Comparison of ENCODE assay signal across 8 mouse cellular contexts in the genomic region with DNA sequence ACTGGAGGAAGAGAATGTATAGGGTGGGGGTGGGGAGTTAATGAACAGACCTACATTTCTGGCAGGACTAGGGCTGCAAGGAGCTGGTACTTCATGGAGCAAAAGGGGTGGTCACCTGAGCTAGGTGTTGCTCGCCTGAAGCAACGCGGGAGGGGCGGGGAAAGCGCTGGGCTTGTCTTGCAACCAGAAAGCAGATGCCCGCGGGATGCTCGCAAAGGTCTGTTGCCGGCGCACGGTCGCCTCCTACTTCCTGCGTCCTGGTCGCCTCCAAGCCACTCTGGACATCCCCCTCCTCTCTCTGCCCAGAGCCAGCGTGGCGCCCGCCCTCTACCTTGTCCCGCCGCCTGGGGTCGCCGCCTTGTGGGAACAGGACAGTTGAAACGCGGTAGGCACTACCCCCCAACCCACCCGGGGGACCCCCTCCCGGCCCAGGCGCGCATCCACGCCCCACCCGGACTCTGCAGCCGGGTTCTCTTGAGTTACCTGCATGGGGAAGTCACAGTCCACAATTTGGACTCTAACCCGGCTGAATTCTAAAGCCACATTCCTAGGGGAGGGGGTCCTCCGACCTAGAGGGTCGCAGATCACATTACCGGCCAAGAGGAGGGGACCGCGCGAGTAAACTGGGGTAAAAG. TPM values are rescaled to one million over a fixed set of nuclear protein-coding genes. Genes with fewer than 3 reads are reported as not detected.
DNase-seq lines count a peak whose midpoint lies in the region; ATAC-seq and TF ChIP-seq lines count a peak whose summit lies in the region.

No protein-coding gene starts in this region.

- TF ChIP-seq RAD21 in MEL (IDR thresholded peaks at IDR 0.05; ENCODE audit: low read depth, low read length): no peak

- TF ChIP-seq POLR2A in MEL (IDR thresholded peaks at IDR 0.05; ENCODE audit: control insufficient read depth in 1 of 2, insufficient read depth in 1 of 2, low read depth in 1 of 2, low read length in 2 of 2, poor library complexity in 1 of 2): no peak

- H3K27me3 ChIP-seq in erythroblast, embryonic 14.5 days (ENCODE audit: control insufficient read depth): peaks cover 32% of the 10 kb centered on the region
- peaks cover 2 to 4% of the 10 kb centered on the region in 2 experiments; a peak in 2 of 4 replicates for H3K27me3 ChIP-seq in MEL (ENCODE audit: control insufficient read depth in 1 of 2, insufficient read depth in 2 of 2, low read length in 2 of 2)
- H3K27me3 ChIP-seq in heart, embryonic 16.5 days (ENCODE audit: control insufficient read depth, insufficient read depth, low read length): no peaks in the 10 kb centered on the region
- peaks cover 2% of the 10 kb centered on the region for H3K27me3 ChIP-seq in megakaryocyte, embryonic 14.5 days (replicated peaks)
- H3K27me3 ChIP-seq in stomach, embryonic 16.5 days (ENCODE audit: control insufficient read depth, insufficient read depth, low read length): no peaks in the 10 kb centered on the region

- H3K9ac ChIP-seq in MEL (ENCODE audit: control insufficient read depth, low read depth, low read length, poor library complexity, severe bottlenecking): peak overlapping the region; percentile 82
- peak overlapping the region; percentile 97 for H3K9ac ChIP-seq in heart, embryonic 16.5 days (ENCODE audit: low read length)
- H3K9ac ChIP-seq in stomach, embryonic 16.5 days (ENCODE audit: low read length): peak overlapping the region; percentile 88

- H3K9me3 ChIP-seq in erythroblast, embryonic 14.5 days (ENCODE audit: control insufficient read depth, low read length): no peaks in the 10 kb centered on the region
- no peaks in the 10 kb centered on the region for H3K9me3 ChIP-seq in MEL (replicated peaks; ENCODE audit: insufficient read depth, low read length)
- no peaks in the 10 kb centered on the region for H3K9me3 ChIP-seq in heart, embryonic 16.5 days (replicated peaks; ENCODE audit: control insufficient read depth, low read length)
- H3K9me3 ChIP-seq in megakaryocyte, embryonic 14.5 days: peaks cover 3% of the 10 kb centered on the region; the same call in 1 of the 2 replicates
- H3K9me3 ChIP-seq in stomach, embryonic 16.5 days (replicated peaks; ENCODE audit: control insufficient read depth, low read length): no peaks in the 10 kb centered on the region

- WGBS in heart, embryonic 16.5 days: 1% methylated on average over 31 of the region's 37 CpGs
- 0% methylated on average over 37 of the region's 37 CpGs for WGBS in stomach, embryonic 16.5 days

- peak overlapping the region; percentile 100 for H3K4me2 ChIP-seq in heart, embryonic 16.5 days (ENCODE audit: low read depth, low read length)
- H3K4me2 ChIP-seq in stomach, embryonic 16.5 days (ENCODE audit: low read depth, low read length): peak overlapping the region; percentile 100

- peaks cover 33% of the 10 kb centered on the region for H3K4me1 ChIP-seq in erythroblast, embryonic 14.5 days (ENCODE audit: control insufficient read depth)
- no peaks in the 10 kb centered on the region for H3K4me1 ChIP-seq in MEL (ENCODE audit: control insufficient read depth in 1 of 2, insufficient read depth in 2 of 2, low read length in 2 of 2)
- H3K4me1 ChIP-seq in heart, embryonic 16.5 days (ENCODE audit: control insufficient read depth, insufficient read depth, low read length): peaks cover 23% of the 10 kb centered on the region
- H3K4me1 ChIP-seq in megakaryocyte, embryonic 14.5 days: peaks cover 58% of the 10 kb centered on the region
- H3K4me1 ChIP-seq in stomach, embryonic 16.5 days (ENCODE audit: control insufficient read depth, insufficient read depth, low read length): peaks cover 12% of the 10 kb centered on the region

- H3K27ac ChIP-seq in MEL (ENCODE audit: control insufficient read depth, low read depth, low read length): no peak overlapping the region; the same call in 1 of the 2 replicates
- H3K27ac ChIP-seq in heart, embryonic 16.5 days (ENCODE audit: low read length): peak overlapping the region; percentile 70
- H3K27ac ChIP-seq in stomach, embryonic 16.5 days (ENCODE audit: low read length): peak overlapping the region; percentile 67

- no peak for TF ChIP-seq EP300 in MEL (IDR thresholded peaks at IDR 0.05; ENCODE audit: low read depth in 1 of 2, low read length in 2 of 2)

- peak in 1 of 3 experiments; percentile 18; a peak in 1 of 6 replicates for TF ChIP-seq CTCF in MEL (IDR thresholded peaks at IDR 0.05 in 2 of 3, conservative IDR thresholded peaks at IDR 0.05 in 1 of 3; ENCODE audit: control insufficient read depth in 1 of 3, insufficient read depth in 1 of 3, low read depth in 2 of 3, low read length in 3 of 3, poor library complexity in 1 of 3, severe bottlenecking in 1 of 3)

- peak overlapping the region; percentile 89 for H3K4me3 ChIP-seq in erythroblast, embryonic 14.5 days (replicated peaks)
- peak overlapping the region; percentile 94 to 99 for H3K4me3 ChIP-seq in MEL (ENCODE audit: control insufficient read depth in 1 of 2, insufficient read depth in 1 of 2, low read depth in 2 of 2, low read length in 2 of 2)
- peak overlapping the region; percentile 85 for H3K4me3 ChIP-seq in heart, embryonic 16.5 days (ENCODE audit: low read length)
- H3K4me3 ChIP-seq in megakaryocyte, embryonic 14.5 days (replicated peaks): peak overlapping the region; percentile 96
- peak overlapping the region; percentile 97 for H3K4me3 ChIP-seq in stomach, embryonic 16.5 days (replicated peaks; ENCODE audit: low read length)

- no peak for ATAC-seq in erythroblast, adult 5-6 weeks (replicated peaks; ENCODE audit: low FRiP score, poor library complexity, severe bottlenecking)
- peak; percentile 23 for ATAC-seq in heart, embryonic 16.5 days (replicated peaks; ENCODE audit: extremely low read depth, insufficient read depth, low FRiP score)
- peak; percentile 37; the same call in 1 of the 2 replicates for ATAC-seq in stomach, embryonic 16.5 days (ENCODE audit: insufficient read depth, low FRiP score)

- H3K79me2 ChIP-seq in MEL (ENCODE audit: control insufficient read depth, insufficient read depth, low read length, poor library complexity): peaks cover 9% of the 10 kb centered on the region

- peak; percentile 62 for DNase-seq in MEL (ENCODE audit: low read depth, low spot score)
- DNase-seq in cerebellum, postnatal 36 days: peak; percentile 38 to 46
- DNase-seq in kidney, postnatal 14 days: peak; percentile 65

- H3K36me3 ChIP-seq in erythroblast, embryonic 14.5 days (ENCODE audit: control insufficient read depth): peaks cover 12% of the 10 kb centered on the region
- H3K36me3 ChIP-seq in MEL (ENCODE audit: control insufficient read depth in 1 of 2, insufficient read depth in 2 of 2, low read length in 2 of 2): peaks cover 0 to 8% of the 10 kb centered on the region in 2 experiments; a peak in 3 of 4 replicates
- peaks cover 9% of the 10 kb centered on the region; the same call in 1 of the 2 replicates for H3K36me3 ChIP-seq in heart, embryonic 16.5 days (ENCODE audit: control insufficient read depth, insufficient read depth)
- peaks cover 20% of the 10 kb centered on the region for H3K36me3 ChIP-seq in megakaryocyte, embryonic 14.5 days (replicated peaks; ENCODE audit: low read length)
- 0 out of 2 replicates have a peak, but pooled peaks cover 3% of the 10 kb centered on the region for H3K36me3 ChIP-seq in stomach, embryonic 16.5 days (ENCODE audit: control insufficient read depth, insufficient read depth, low read length)

TF ChIP-seq in MEL, 35 proteins besides CTCF, POLR2A, EP300 and RAD21:
- TF ChIP-seq ZC3H11A (IDR thresholded peaks at IDR 0.05; ENCODE audit: low read depth, low read length): no peak
- TF ChIP-seq NELFE (IDR thresholded peaks at IDR 0.05; ENCODE audit: low read depth, low read length): no peak
- no peak for TF ChIP-seq JUND (IDR thresholded peaks at IDR 0.05; ENCODE audit: low read depth, low read length)
- no peak for TF ChIP-seq ETS1 (IDR thresholded peaks at IDR 0.05; ENCODE audit: low read depth, low read length)
- TF ChIP-seq UBTF (IDR thresholded peaks at IDR 0.05; ENCODE audit: borderline replicate concordance, insufficient read depth, low read depth, low read length): no peak
- TF ChIP-seq CHD2 (IDR thresholded peaks at IDR 0.05; ENCODE audit: low read length): no peak
- no peak for TF ChIP-seq GATA1 (IDR thresholded peaks at IDR 0.05; ENCODE audit: low read depth, low read length)
- TF ChIP-seq RCOR1 (IDR thresholded peaks at IDR 0.05; ENCODE audit: low read depth, low read length): no peak
- no peak for TF ChIP-seq MYC (IDR thresholded peaks at IDR 0.05; ENCODE audit: low read depth, low read length)
- TF ChIP-seq MXI1 (IDR thresholded peaks at IDR 0.05; ENCODE audit: low read depth, low read length): no peak
- no peak for TF ChIP-seq MAZ (IDR thresholded peaks at IDR 0.05; ENCODE audit: low read depth, low read length)
- no peak for TF ChIP-seq MYB (IDR thresholded peaks at IDR 0.05; ENCODE audit: low read depth, low read length)
- TF ChIP-seq SMC3 (IDR thresholded peaks at IDR 0.05; ENCODE audit: low read depth, low read length): no peak
- no peak for TF ChIP-seq ZMIZ1 (IDR thresholded peaks at IDR 0.05; ENCODE audit: low read depth, low read length)

RNA-seq across cellular contexts. Expression of a gene that starts 0.9 kb away (rescaled TPM):
- 4.3 and 6.4 TPM in 2 replicates for polyA plus RNA-seq in erythroblast, embryonic 14.5 days (2012)
- total RNA-seq in erythroblast, adult 5-6 weeks (2015; ENCODE audit: low replicate concordance): 7.1 and 8.8 TPM in 2 replicates
- 7.8 and 12.0 TPM in 2 replicates for total RNA-seq in erythroblast, adult 5-6 weeks (2017; ENCODE audit: low replicate concordance)
- total RNA-seq in MEL (2012; rRNA removed): 15.1 and 16.0 TPM in 2 replicates
- 10 to 100 TPM; 39.9 to 41.0 TPM for polyA plus RNA-seq in MEL (2012; ENCODE audit: insufficient read depth in 1 of 2, insufficient read length in 2 of 2, low read depth in 1 of 2, low replicate concordance in 2 of 2, missing spikeins in 1 of 2)
- polyA plus RNA-seq in heart, embryonic 16.5 days (2015; fragmentation: Nextera tagmentation; extraction: Ambion mirVana): 13.9 TPM in 2 replicates
- 99.4 and 174 TPM in 2 replicates for polyA plus RNA-seq in megakaryocyte, embryonic 14.5 days (2012; ENCODE audit: insufficient read depth, low replicate concordance)
- 15.3 and 16.1 TPM in 2 replicates for polyA plus RNA-seq in stomach, embryonic 16.5 days (2015; fragmentation: Nextera tagmentation; extraction: Ambion mirVana)
